Mouse (Mus musculus) MEL (cell line): Measurements from ENCODE around the gene Pdpr.

Experiments
- BHLHE40 ChIP-seq: IDR thresholded peaks from 2 replicates; pipeline ENCODE4 v1.6.1; 2012; ENCODE audit warnings: low read depth, mild to moderate bottlenecking, inconsistent platforms, low read length, improper control_type of control experiment, borderline replicate concordance
- CTCF ChIP-seq, 3 experiments: IDR thresholded peaks in 2 of 3; conservative IDR thresholded peaks in 1 of 3; 2 replicates each; pipeline ENCODE4 v1.5.1; 2011 to 2012; ENCODE audit warnings: low read length in 3 of 3, low read depth in 2 of 3, mild to moderate bottlenecking in 2 of 3, improper control_type of control experiment in 1 of 3, inconsistent platforms in 1 of 3, mixed read lengths in 1 of 3, moderate library complexity in 1 of 3; ENCODE audit not compliant: control insufficient read depth in 1 of 3, insufficient read depth in 1 of 3, poor library complexity in 1 of 3, severe bottlenecking in 1 of 3
- EP300 ChIP-seq, 2 experiments: IDR thresholded peaks; 2 replicates each; pipeline ENCODE4 v1.6.1; 2011; ENCODE audit warnings: improper control_type of control experiment in 2 of 2, low read length in 2 of 2, low read depth in 1 of 2, mild to moderate bottlenecking in 1 of 2
- GABPA ChIP-seq: IDR thresholded peaks from 2 replicates; pipeline ENCODE4 v1.6.1; 2012; ENCODE audit warnings: low read depth, mild to moderate bottlenecking, inconsistent platforms, low read length, improper control_type of control experiment, moderate library complexity
- GATA1 ChIP-seq: IDR thresholded peaks from 2 replicates; pipeline ENCODE4 v1.6.1; 2011; ENCODE audit warnings: low read depth, low read length, improper control_type of control experiment
- MAFK ChIP-seq: IDR thresholded peaks from 2 replicates; pipeline ENCODE4 v1.6.1; 2011; ENCODE audit warnings: low read depth, mild to moderate bottlenecking, low read length, improper control_type of control experiment, borderline replicate concordance
- MEF2A ChIP-seq: IDR thresholded peaks from 2 replicates; pipeline ENCODE4 v1.6.1; 2014; ENCODE audit warnings: low read depth, mild to moderate bottlenecking, inconsistent platforms, low read length, improper control_type of control experiment; ENCODE audit not compliant: poor library complexity, insufficient replicate concordance, severe bottlenecking; ENCODE audit errors: extremely low read depth
- NELFE ChIP-seq: IDR thresholded peaks from 2 replicates; pipeline ENCODE4 v1.6.1; 2011; ENCODE audit warnings: low read depth, low read length, improper control_type of control experiment
- POLR2A ChIP-seq, 2 experiments: IDR thresholded peaks; 2 replicates each; pipeline ENCODE4 v1.6.1; 2011 to 2012; ENCODE audit warnings: low read length in 2 of 2, mild to moderate bottlenecking in 2 of 2, control low read depth in 1 of 2, improper control_type of control experiment in 1 of 2, low read depth in 1 of 2, moderate library complexity in 1 of 2; ENCODE audit not compliant: control insufficient read depth in 1 of 2, insufficient read depth in 1 of 2, poor library complexity in 1 of 2
- POLR2AphosphoS2 ChIP-seq: IDR thresholded peaks from 2 replicates; pipeline ENCODE4 v1.6.1; 2011; ENCODE audit warnings: low read length, improper control_type of control experiment
- POLR2AphosphoS5 ChIP-seq: IDR thresholded peaks from 2 replicates; pipeline ENCODE4 v1.6.1; 2012; ENCODE audit warnings: low read depth, borderline replicate concordance, mild to moderate bottlenecking, inconsistent platforms, low read length, moderate library complexity, mixed read lengths
- RCOR1 ChIP-seq: IDR thresholded peaks from 2 replicates; pipeline ENCODE4 v1.6.1; 2012; ENCODE audit warnings: low read depth, mild to moderate bottlenecking, inconsistent platforms, low read length, improper control_type of control experiment

DNA sequence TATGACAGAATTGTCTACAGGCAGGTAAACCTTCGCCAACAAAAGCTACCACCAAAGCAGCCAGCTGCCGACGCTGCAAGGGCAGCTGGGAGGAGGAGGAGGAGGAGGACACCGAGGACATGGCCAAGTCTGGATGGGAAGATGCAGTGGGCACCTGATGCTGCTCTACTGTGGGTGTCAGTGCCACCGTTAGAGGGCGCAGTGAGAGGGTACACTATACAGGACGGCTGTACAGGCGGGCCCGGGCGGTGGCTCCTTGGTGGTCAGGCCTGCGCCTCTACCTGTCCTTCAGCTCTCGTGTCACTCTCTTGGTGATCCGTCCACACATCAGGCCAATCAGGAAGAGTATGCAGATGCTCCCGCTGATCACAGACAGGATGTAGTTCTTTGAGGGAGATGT, 63.2 kb downstream of the Pdpr start:
- TF ChIP-seq GABPA, result no peak
- no peak for TF ChIP-seq BHLHE40
- TF ChIP-seq RCOR1, result no peak
- TF ChIP-seq POLR2A (IDR thresholded peaks at IDR 0.05; ENCODE audit: control insufficient read depth in 1 of 2, insufficient read depth in 1 of 2, low read depth in 1 of 2, low read length in 2 of 2, poor library complexity in 1 of 2), result no peak
- peak in 2 of 3 experiments; percentile 17 to 29; a peak in 2 of 6 replicates for TF ChIP-seq CTCF (IDR thresholded peaks at IDR 0.05 in 2 of 3, conservative IDR thresholded peaks at IDR 0.05 in 1 of 3; ENCODE audit: control insufficient read depth in 1 of 3, insufficient read depth in 1 of 3, low read depth in 2 of 3, low read length in 3 of 3, poor library complexity in 1 of 3, severe bottlenecking in 1 of 3)
- no peak for TF ChIP-seq EP300 (IDR thresholded peaks at IDR 0.05; ENCODE audit: low read depth in 1 of 2, low read length in 2 of 2)
- no peak for TF ChIP-seq MEF2A
- TF ChIP-seq MAFK, result no peak
- no peak for TF ChIP-seq GATA1
- no peak for TF ChIP-seq NELFE
- no peak for TF ChIP-seq POLR2AphosphoS2
- TF ChIP-seq POLR2AphosphoS5, result no peak
